11 mouse cellular contexts compared by ENCODE assay signal in genomic region chr7:126863791-126864190, GRCm38 (mm10). TPM values are rescaled to one million over a fixed set of nuclear protein-coding genes. Genes with fewer than 3 reads are reported as not detected.
A peak's percentile ranks its signal among the peaks of the same experiment; 100 is the strongest.
DNase-seq lines count a peak whose midpoint lies in the region; ATAC-seq and TF ChIP-seq lines count a peak whose summit lies in the region.
"Had no signal": no experiment of that assay in that cellular context is flagged by ENCODE, and none has a peak within 500 bp of the region (broad histone marks: within the 10 kb centered on the region; RNA-seq: fewer than 3 reads in every experiment).

No protein-coding gene starts in this region.

- TF ChIP-seq POLR2A in limb, embryonic 14.5 days (IDR thresholded peaks at IDR 0.05; ENCODE audit: borderline replicate concordance, extremely low read depth, insufficient read depth, insufficient read length), result no peak

- H3K36me3 ChIP-seq in liver, embryonic 11.5 days (ENCODE audit: control insufficient read depth, insufficient read depth, low read length), result peaks cover 27% of the 10 kb centered on the region
- peaks cover 65% of the 10 kb centered on the region for H3K36me3 ChIP-seq in forebrain, embryonic 12.5 days (replicated peaks)
- peaks cover 62% of the 10 kb centered on the region for H3K36me3 ChIP-seq in limb, embryonic 14.5 days (ENCODE audit: control insufficient read depth, insufficient read depth, low read length)
- peaks cover 49% of the 10 kb centered on the region for H3K36me3 ChIP-seq in stomach, embryonic 14.5 days (ENCODE audit: control insufficient read depth, insufficient read depth, low read length)

- H3K4me3 ChIP-seq in liver, embryonic 11.5 days (ENCODE audit: low read depth, low read length), result peak overlapping the region; percentile 79
- peak overlapping the region; percentile 65 for H3K4me3 ChIP-seq in forebrain, embryonic 12.5 days (replicated peaks)
- H3K4me3 ChIP-seq in limb, embryonic 14.5 days (replicated peaks; ENCODE audit: low read length), result no peak overlapping the region
- H3K4me3 ChIP-seq in stomach, embryonic 14.5 days (ENCODE audit: low read depth, low read length), result peak overlapping the region; percentile 56

- peaks cover 23% of the 10 kb centered on the region for H3K4me1 ChIP-seq in liver, embryonic 11.5 days (replicated peaks; ENCODE audit: control insufficient read depth, insufficient read depth, low read length)
- peaks cover 33% of the 10 kb centered on the region for H3K4me1 ChIP-seq in forebrain, embryonic 12.5 days
- peaks cover 19% of the 10 kb centered on the region for H3K4me1 ChIP-seq in limb, embryonic 14.5 days (ENCODE audit: control insufficient read depth, insufficient read depth, low read length)
- H3K4me1 ChIP-seq in stomach, embryonic 14.5 days (ENCODE audit: control insufficient read depth, insufficient read depth, low read length), result peaks cover 18% of the 10 kb centered on the region

- H3K4me2 ChIP-seq in liver, embryonic 11.5 days, result peak overlapping the region; percentile 73
- peak overlapping the region; percentile 84 for H3K4me2 ChIP-seq in forebrain, embryonic 12.5 days
- H3K4me2 ChIP-seq in limb, embryonic 14.5 days (replicated peaks; ENCODE audit: low read depth, low read length, severe bottlenecking), result peak overlapping the region; percentile 91
- H3K4me2 ChIP-seq in stomach, embryonic 14.5 days (replicated peaks; ENCODE audit: low read depth, low read length), result peak overlapping the region; percentile 90

- no peaks in the 10 kb centered on the region for H3K27me3 ChIP-seq in liver, embryonic 11.5 days (replicated peaks; ENCODE audit: control insufficient read depth, insufficient read depth, low read length)
- no peaks in the 10 kb centered on the region for H3K27me3 ChIP-seq in forebrain, embryonic 12.5 days
- no peaks in the 10 kb centered on the region for H3K27me3 ChIP-seq in limb, embryonic 14.5 days (ENCODE audit: control insufficient read depth, insufficient read depth, low read length)
- H3K27me3 ChIP-seq in stomach, embryonic 14.5 days (ENCODE audit: control insufficient read depth, insufficient read depth, low read length), result no peaks in the 10 kb centered on the region

- H3K9ac ChIP-seq in liver, embryonic 11.5 days (ENCODE audit: low read depth, low read length), result peak overlapping the region; percentile 80
- H3K9ac ChIP-seq in forebrain, embryonic 12.5 days, result peak overlapping the region; percentile 71
- H3K9ac ChIP-seq in limb, embryonic 14.5 days (ENCODE audit: low read depth, low read length, severe bottlenecking), result 0 out of 2 replicates have a peak overlapping the region, but pooled peaks have one; percentile 76
- no peak overlapping the region; the same call in 1 of the 2 replicates for H3K9ac ChIP-seq in stomach, embryonic 14.5 days (replicated peaks; ENCODE audit: low read depth, low read length)

- H3K9me3 ChIP-seq in liver, embryonic 11.5 days (ENCODE audit: control insufficient read depth, low read length), result no peaks in the 10 kb centered on the region
- no peaks in the 10 kb centered on the region for H3K9me3 ChIP-seq in forebrain, embryonic 12.5 days
- H3K9me3 ChIP-seq in limb, embryonic 14.5 days (ENCODE audit: control insufficient read depth, low read length), result no peaks in the 10 kb centered on the region
- no peaks in the 10 kb centered on the region for H3K9me3 ChIP-seq in stomach, embryonic 14.5 days (ENCODE audit: control insufficient read depth, low read depth, low read length)

- H3K27ac ChIP-seq in liver, embryonic 11.5 days (ENCODE audit: low read depth, low read length), result peak overlapping the region; percentile 21; the same call in 1 of the 2 replicates
- peak overlapping the region; percentile 80 for H3K27ac ChIP-seq in forebrain, embryonic 12.5 days
- no peak overlapping the region for H3K27ac ChIP-seq in limb, embryonic 14.5 days (replicated peaks; ENCODE audit: low read depth, low read length)
- H3K27ac ChIP-seq in stomach, embryonic 14.5 days (ENCODE audit: low read length), result no peak overlapping the region; the same call in 1 of the 2 replicates

- ATAC-seq in liver, embryonic 11.5 days (replicated peaks; ENCODE audit: low FRiP score), result no peak
- no peak for ATAC-seq in forebrain, embryonic 12.5 days (ENCODE audit: low FRiP score)
- ATAC-seq in limb, embryonic 14.5 days (ENCODE audit: low FRiP score, low read depth), result no peak
- no peak for ATAC-seq in stomach, embryonic 14.5 days (ENCODE audit: insufficient number of reproducible peaks, insufficient read depth, low FRiP score, low read depth)

- WGBS in liver, embryonic 11.5 days, result 68% methylated on average over 6 of the region's 6 CpGs
- 72% methylated on average over 6 of the region's 6 CpGs for WGBS in forebrain, embryonic 12.5 days
- 72% methylated on average over 6 of the region's 6 CpGs for WGBS in limb, embryonic 14.5 days
- 52% methylated on average over 6 of the region's 6 CpGs for WGBS in stomach, embryonic 14.5 days

- DNase-seq in liver, embryonic 11.5 days (ENCODE audit: low spot score), result no peak
- DNase-seq in liver, result no peak
- no peak for DNase-seq in limb, embryonic 14.5 days (ENCODE audit: low spot score)
- no peak for DNase-seq in gastrocnemius, adult 18-20 months (ENCODE audit: low spot score)
- no peak for DNase-seq in kidney, adult 11 months
- DNase-seq in right cerebral cortex, postnatal 4 days, result no peak

RNA-seq across cellular contexts. Expression of gene Ino80e, which starts 1.6 kb away (rescaled TPM):
- 124 and 130 TPM in 2 replicates for polyA plus RNA-seq in liver, embryonic 11.5 days (2014; fragmentation: Nextera tagmentation; extraction: Ambion mirVana)
- 96.5 and 108 TPM in 2 replicates for polyA plus RNA-seq in forebrain, embryonic 12.5 days (2016; fragmentation: Nextera tagmentation; extraction: Ambion mirVana)
- polyA plus RNA-seq in limb, embryonic 14.5 days (2012; rRNA removed), result 84.3 and 89.8 TPM in 2 replicates
- polyA plus RNA-seq in limb, embryonic 14.5 days (2014; fragmentation: Nextera tagmentation; extraction: Ambion mirVana), result 86.7 TPM in 2 replicates
- polyA plus RNA-seq in stomach, embryonic 14.5 days (2014; fragmentation: Nextera tagmentation; extraction: Ambion mirVana), result 78.2 and 80.3 TPM in 2 replicates
- total RNA-seq in gastrocnemius, adult 18-20 months (2021), result 10 to 100 TPM in 1 of 2 experiments, 1 to 10 TPM in 1; 8.4 to 12.3 TPM

RNA-seq across cellular contexts. Expression of gene Hirip3, which starts 2.0 kb away (rescaled TPM):
- polyA plus RNA-seq in liver, embryonic 11.5 days (2014; fragmentation: Nextera tagmentation; extraction: Ambion mirVana), result 17.3 and 24.6 TPM in 2 replicates
- polyA plus RNA-seq in forebrain, embryonic 12.5 days (2016; fragmentation: Nextera tagmentation; extraction: Ambion mirVana), result 53.3 TPM in 2 replicates
- 55.1 and 120 TPM in 2 replicates for polyA plus RNA-seq in limb, embryonic 14.5 days (2012; rRNA removed)
- polyA plus RNA-seq in limb, embryonic 14.5 days (2014; fragmentation: Nextera tagmentation; extraction: Ambion mirVana), result 15.2 and 16.1 TPM in 2 replicates
- polyA plus RNA-seq in stomach, embryonic 14.5 days (2014; fragmentation: Nextera tagmentation; extraction: Ambion mirVana), result 20.2 and 21.2 TPM in 2 replicates
- 1 to 10 TPM; 5.0 to 5.4 TPM for total RNA-seq in gastrocnemius, adult 18-20 months (2021)

RNA-seq across cellular contexts. Expression of gene Doc2a, which starts 16.6 kb away (rescaled TPM):
- polyA plus RNA-seq in liver, embryonic 11.5 days (2014; fragmentation: Nextera tagmentation; extraction: Ambion mirVana), result 0.52 and 1.6 TPM in 2 replicates
- polyA plus RNA-seq in forebrain, embryonic 12.5 days (2016; fragmentation: Nextera tagmentation; extraction: Ambion mirVana), result 5.5 and 6.6 TPM in 2 replicates
- 1.3 and 2.8 TPM in 2 replicates for polyA plus RNA-seq in limb, embryonic 14.5 days (2012; rRNA removed)
- polyA plus RNA-seq in limb, embryonic 14.5 days (2014; fragmentation: Nextera tagmentation; extraction: Ambion mirVana), result 0.76 and 0.92 TPM in 2 replicates
- polyA plus RNA-seq in stomach, embryonic 14.5 days (2014; fragmentation: Nextera tagmentation; extraction: Ambion mirVana), result 0.75 and 2.0 TPM in 2 replicates
- total RNA-seq in gastrocnemius, adult 18-20 months (2021), result not detected
- total RNA-seq: gastrocnemius, postnatal 36 days had no signal
- polyA plus RNA-seq: small intestine, adult 2 months had no signal

RNA-seq across cellular contexts. Expression of gene Taok2, which starts 20.7 kb away (rescaled TPM):
- 23.0 and 24.0 TPM in 2 replicates for polyA plus RNA-seq in liver, embryonic 11.5 days (2014; fragmentation: Nextera tagmentation; extraction: Ambion mirVana)
- polyA plus RNA-seq in forebrain, embryonic 12.5 days (2016; fragmentation: Nextera tagmentation; extraction: Ambion mirVana), result 60.9 and 65.4 TPM in 2 replicates
- polyA plus RNA-seq in limb, embryonic 14.5 days (2012; rRNA removed), result 106 and 121 TPM in 2 replicates
- polyA plus RNA-seq in limb, embryonic 14.5 days (2014; fragmentation: Nextera tagmentation; extraction: Ambion mirVana), result 28.5 and 37.1 TPM in 2 replicates
- 28.0 and 30.2 TPM in 2 replicates for polyA plus RNA-seq in stomach, embryonic 14.5 days (2014; fragmentation: Nextera tagmentation; extraction: Ambion mirVana)
- total RNA-seq in gastrocnemius, adult 18-20 months (2021), result 10 to 100 TPM; 19.7 to 21.9 TPM

RNA-seq across cellular contexts. Expression of gene 4930451I11Rik, which starts 32.4 kb away (rescaled TPM):
- polyA plus RNA-seq in liver, embryonic 11.5 days (2014; fragmentation: Nextera tagmentation; extraction: Ambion mirVana), result not detected in 2 replicates
- polyA plus RNA-seq in forebrain, embryonic 12.5 days (2016; fragmentation: Nextera tagmentation; extraction: Ambion mirVana), result not detected in 2 replicates
- polyA plus RNA-seq in limb, embryonic 14.5 days (2012; rRNA removed), result not detected in 2 replicates
- polyA plus RNA-seq in limb, embryonic 14.5 days (2014; fragmentation: Nextera tagmentation; extraction: Ambion mirVana), result not detected in 2 replicates
- not detected in 2 replicates for polyA plus RNA-seq in stomach, embryonic 14.5 days (2014; fragmentation: Nextera tagmentation; extraction: Ambion mirVana)
- total RNA-seq in gastrocnemius, adult 18-20 months (2021), result not detected
- total RNA-seq: gastrocnemius, postnatal 36 days; left cerebral cortex, postnatal 36 days had no signal
- polyA plus RNA-seq: small intestine, adult 2 months had no signal

Comparison
In these comparisons a context has a peak if more than half of its experiments do, and no peak if none do; other contexts are left out.
1. H3K27ac ChIP-seq: peak in liver, embryonic 11.5 days (single experiment) and forebrain, embryonic 12.5 days (single experiment); none in limb, embryonic 14.5 days (single experiment) and stomach, embryonic 14.5 days (single experiment).
2. Peak in every context shown above with its lines, with median percentiles within 50 percentile points of each other: H3K4me2 ChIP-seq.